Mouse (Mus musculus) urinary bladder, postnatal 14 days (tissue): Measurements from ENCODE around the gene Hip1r.
A peak's percentile ranks its signal among the peaks of the same experiment; 100 is the strongest.

Experiments
- DNase-seq: peaks from one replicate; pipeline ENCODE4 v3.0.0; 2021; ENCODE audit warnings: low spot score

Gene Hip1r

DNA sequence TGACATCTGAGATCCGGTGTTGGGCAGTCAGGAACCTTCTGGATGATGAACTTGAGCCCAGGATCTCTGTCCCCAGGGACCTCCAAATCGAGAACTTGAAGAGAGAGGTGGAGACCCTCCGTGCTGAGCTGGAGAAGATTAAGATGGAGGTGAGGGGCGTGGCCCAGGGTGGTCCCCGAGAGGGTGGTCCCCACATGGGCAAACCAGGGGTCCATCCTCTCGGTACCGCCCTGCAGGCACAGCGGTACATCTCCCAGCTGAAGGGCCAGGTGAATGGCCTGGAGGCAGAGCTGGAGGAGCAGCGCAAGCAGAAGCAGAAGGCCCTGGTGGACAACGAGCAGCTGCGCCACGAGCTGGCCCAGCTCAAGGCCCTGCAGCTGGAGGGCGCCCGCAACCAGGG is 23.3 kb downstream of the Hip1r start:
- DNase-seq = no peak

GRCm38 (mm10) chr5:123997211-123997751 is 23.9 kb downstream of the Hip1r start:
- DNase-seq = no peak

DNA sequence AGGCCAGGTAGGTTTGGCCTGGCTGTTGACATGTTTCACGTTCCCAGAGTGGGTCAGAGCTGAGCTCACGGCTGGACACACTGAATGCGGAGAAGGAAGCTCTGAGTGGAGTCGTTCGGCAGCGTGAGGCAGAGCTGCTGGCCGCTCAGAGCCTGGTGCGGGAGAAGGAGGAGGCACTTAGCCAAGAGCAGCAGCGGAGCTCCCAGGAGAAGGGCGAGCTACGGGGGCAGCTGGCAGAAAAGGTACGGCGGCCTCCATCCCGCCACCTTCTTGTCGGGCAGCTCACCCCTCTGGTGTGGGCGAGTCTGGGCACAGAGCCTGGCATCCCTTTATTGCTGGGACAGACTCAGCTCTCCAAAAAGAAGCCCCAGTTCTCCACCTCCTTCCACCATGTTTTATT is 24.4 kb downstream of the Hip1r start:
- no peak for DNase-seq

- DNase-seq = no peak
Observed at GRCm38 (mm10) chr5:123998370-123998769, 24.9 kb downstream of the Hip1r start.

DNA sequence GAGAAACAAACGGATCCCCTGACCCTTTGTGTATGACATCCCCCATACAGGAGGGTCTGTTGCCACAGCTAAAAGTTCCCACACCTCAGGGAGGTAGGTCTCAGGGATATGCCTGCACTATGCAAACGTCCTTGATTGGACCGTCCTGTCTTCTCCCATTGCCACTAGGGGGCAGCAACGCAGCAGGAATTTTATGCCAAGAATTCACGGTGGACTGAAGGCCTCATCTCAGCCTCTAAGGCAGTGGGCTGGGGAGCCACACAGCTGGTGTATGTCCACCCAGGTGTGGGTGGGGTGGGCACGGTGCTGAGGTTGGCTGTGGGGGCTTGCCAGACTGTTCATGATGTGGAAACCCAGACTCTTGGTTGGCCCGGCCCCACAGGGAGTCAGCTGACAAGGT is 27.4 kb downstream of the Hip1r start:
- DNase-seq = peak; percentile 91

DNA sequence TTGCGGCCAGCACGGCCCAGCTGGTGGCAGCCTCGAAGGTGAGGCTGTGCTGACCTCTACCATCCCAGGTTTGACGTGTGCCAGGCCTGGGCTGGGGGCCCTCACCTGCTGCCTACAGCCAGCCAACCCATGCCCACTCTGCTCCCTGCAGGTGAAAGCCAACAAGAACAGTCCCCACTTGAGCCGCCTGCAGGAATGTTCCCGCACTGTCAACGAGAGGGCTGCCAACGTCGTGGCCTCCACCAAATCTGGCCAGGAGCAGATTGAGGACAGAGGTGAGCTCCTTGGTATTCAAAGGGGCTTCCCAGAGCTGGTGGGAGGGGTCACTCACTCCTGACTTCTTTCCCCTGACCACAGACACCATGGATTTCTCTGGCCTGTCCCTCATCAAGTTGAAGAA is 27.8 kb downstream of the Hip1r start:
- DNase-seq = no peak

DNA sequence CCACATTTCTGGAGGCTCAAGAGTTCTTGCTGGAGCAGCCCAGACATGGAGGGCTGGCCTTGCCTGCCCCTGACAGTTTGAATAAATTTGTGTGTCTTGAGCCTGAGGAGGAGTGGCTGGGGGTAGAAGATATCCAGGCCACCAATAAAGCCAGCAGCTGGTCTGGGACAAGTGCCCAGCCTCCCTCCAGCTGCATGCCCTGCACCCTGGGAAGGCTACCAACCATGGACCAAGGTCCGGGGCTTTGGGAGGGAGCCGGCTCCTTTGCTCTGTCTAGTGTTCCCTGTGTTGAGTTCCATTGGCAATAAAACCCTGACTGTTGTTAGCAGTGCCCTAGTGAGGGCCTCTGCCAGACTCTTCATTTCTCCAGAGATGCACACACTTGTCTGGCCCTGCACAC is 29.4 kb downstream of the Hip1r start:
- DNase-seq = no peak

GRCm38 (mm10) chr5:124003375-124003774 is 29.9 kb downstream of the Hip1r start:
- DNase-seq = no peak

GRCm38 (mm10) chr5:124004356-124005150 is 31.1 kb downstream of the Hip1r start:
- DNase-seq = no peak

DNA sequence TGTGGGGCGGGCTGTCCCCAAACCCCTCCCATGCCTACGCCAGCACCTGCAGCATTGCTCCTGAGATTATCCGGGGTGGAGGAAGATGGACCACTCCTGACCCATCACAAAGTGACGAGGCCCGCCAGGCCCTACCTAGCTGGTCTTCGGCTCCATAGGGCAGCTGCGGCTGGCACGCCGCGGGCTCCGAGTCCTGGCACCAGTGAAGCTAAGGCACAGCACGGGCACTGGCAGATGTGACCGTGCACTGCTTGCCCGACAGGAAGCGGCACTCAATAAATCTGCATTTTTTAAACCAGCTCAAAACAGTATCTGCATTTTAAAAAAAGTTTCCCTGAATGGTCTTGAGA is 31.7 kb downstream of the Hip1r start:
- DNase-seq = no peak

- no peak for DNase-seq
Observed at GRCm38 (mm10) chr5:124005591-124005990, 32.2 kb downstream of the Hip1r start.

- no peak for DNase-seq
Observed at GRCm38 (mm10) chr5:124006082-124006873, 32.9 kb downstream of the Hip1r start.

- peak; percentile 89 for DNase-seq
Observed at GRCm38 (mm10) chr5:124006891-124007491, 33.6 kb downstream of the Hip1r start.

GRCm38 (mm10) chr5:124010077-124010476 is 36.6 kb downstream of the Hip1r start:
- DNase-seq = no peak

GRCm38 (mm10) chr5:124010910-124011655 is 37.7 kb downstream of the Hip1r start:
- peak; percentile 72 for DNase-seq

DNA sequence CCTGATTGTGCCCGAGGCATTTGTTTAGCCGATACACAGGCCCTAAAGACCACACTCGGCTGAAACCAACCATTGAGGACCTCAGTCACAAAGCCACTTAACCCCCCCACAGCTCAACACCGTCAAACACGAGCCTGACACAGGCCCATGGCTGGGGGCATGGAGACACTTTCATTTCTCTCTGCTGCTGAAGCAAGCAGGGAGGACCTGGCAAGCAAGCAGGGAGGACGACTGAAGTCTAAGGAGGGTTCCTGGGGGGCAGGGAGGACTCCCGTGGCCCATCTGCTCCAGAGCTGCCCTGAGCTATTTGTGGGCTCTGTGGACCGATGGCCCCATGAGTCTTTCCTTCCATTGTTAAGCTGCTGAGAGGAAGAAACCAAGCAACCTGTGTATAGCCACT is 38.5 kb downstream of the Hip1r start:
- DNase-seq = no peak

GRCm38 (mm10) chr5:124012885-124013284 is 39.5 kb downstream of the Hip1r start:
- DNase-seq = no peak

DNA sequence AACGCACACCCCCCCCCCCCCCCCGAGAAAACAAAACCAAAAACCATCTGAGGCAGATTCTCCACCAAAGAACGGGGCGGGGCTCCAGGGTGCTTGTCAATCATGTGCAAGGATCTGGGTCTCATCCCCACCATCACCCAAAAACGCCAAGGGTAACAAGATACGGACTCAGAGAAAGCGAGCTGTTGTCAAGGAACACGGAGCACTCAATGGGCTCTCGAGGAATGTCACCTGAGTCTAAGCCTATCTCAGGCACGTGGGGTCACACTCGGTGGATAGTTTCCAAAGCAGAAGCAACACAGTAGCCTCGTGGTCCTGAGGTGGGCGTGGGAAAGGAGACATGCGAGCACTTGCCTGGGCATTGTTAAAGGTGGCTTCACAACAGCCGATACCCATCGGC is 40.3 kb downstream of the Hip1r start:
- DNase-seq = no peak

DNA sequence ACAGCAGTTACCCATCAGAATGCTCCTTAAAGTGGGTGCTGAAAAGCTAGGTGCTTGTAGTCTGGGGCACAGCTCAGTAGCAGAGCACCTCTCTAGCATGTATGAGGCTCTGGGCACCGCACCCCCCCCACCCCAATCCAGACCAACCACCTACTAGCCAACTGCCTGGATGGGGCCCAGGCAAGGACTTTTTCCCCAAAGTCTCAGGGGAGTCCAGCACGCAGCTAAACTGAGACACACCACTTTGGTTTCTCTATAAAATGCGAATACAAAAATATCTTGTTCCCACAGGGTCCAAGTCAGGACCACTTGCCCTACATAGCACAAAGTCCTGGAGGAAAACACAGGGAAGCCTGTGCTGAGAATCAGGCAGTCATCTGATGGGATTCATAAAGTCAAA is 40.8 kb downstream of the Hip1r start:
- no peak for DNase-seq

- no peak for DNase-seq
Observed at GRCm38 (mm10) chr5:124014791-124015251, 41.4 kb downstream of the Hip1r start.

GRCm38 (mm10) chr5:124015727-124016126 is 42.3 kb downstream of the Hip1r start:
- no peak for DNase-seq

DNA sequence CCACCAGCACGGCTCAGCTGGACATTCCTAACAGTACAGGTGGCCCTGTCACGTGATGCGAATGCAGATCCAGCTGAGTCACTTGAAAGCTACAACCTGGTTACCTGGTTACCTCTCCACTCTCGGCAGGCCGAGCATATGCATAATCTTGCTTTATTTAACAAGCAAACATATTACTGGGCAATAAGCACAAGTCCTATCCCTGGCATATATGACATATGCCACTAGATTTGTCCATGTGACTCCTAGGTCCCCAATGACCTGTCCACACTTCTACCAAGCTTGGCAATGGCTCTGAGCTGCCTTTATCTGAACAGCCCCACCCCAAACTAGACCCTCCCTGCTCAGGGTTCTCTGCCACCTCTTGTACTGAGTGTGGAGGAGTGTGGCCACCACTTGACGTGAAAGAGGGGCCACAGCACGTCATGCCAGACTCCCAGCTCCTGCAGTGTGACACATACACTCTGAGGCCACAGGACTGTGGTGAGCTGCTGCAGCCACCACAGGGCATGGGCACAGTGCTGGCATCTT is 42.9 kb downstream of the Hip1r start:
- DNase-seq = no peak
